Mouse (Mus musculus): ENCODE measurements around the gene Ahcyl2. TPM values are rescaled to one million over a fixed set of nuclear protein-coding genes. Genes with fewer than 3 reads are reported as not detected.

Gene Ahcyl2
- total and polyA plus RNA-seq, 3 experiments: 50.0 to 204 (median 184) TPM

- no peaks in the 10 kb centered on the region for H3K9me3 ChIP-seq (replicated peaks; ENCODE audit: low read length)
- DNase-seq (ENCODE audit: extremely low read depth): no peak
- in situ Hi-C loops (cut with MboI; ENCODE audit: low pct_ligation_motif_present, low pct_unique_long_range_greater_than_20kb, low sequenced_read_pairs): no loop called here
- no peaks in the 10 kb centered on the region for H3K27me3 ChIP-seq (replicated peaks)
- H3K79me2 ChIP-seq (replicated peaks; ENCODE audit: control insufficient read depth, extremely low read depth, insufficient read depth, poor library complexity, severe bottlenecking): no peaks in the 10 kb centered on the region
- H3K4me3 ChIP-seq (replicated peaks in 1 of 3; ENCODE audit: low read depth in 2 of 3, low read length in 2 of 3, poor library complexity in 1 of 3): no peak overlapping the region
- no peak for TF ChIP-seq CHD1 (IDR thresholded peaks at IDR 0.05; ENCODE audit: low read depth, low read length)
- TF ChIP-seq MEF2A (IDR thresholded peaks at IDR 0.05; ENCODE audit: borderline replicate concordance, low read depth, low read length): no peak
- no peak for TF ChIP-seq CHD2 (IDR thresholded peaks at IDR 0.05; ENCODE audit: low read length)
- TF ChIP-seq EP300 (IDR thresholded peaks at IDR 0.05; ENCODE audit: low read length): no peak
- no peak for TF ChIP-seq MAFK (IDR thresholded peaks at IDR 0.05; ENCODE audit: insufficient replicate concordance, low read length)
- no peak for TF ChIP-seq IRF4 (IDR thresholded peaks at IDR 0.05; ENCODE audit: low read depth, low read length)
- no peak for TF ChIP-seq JUND (conservative IDR thresholded peaks at IDR 0.05; ENCODE audit: low read depth, low read length)
- no peak for TF ChIP-seq MXI1 (IDR thresholded peaks at IDR 0.05; ENCODE audit: low read depth, low read length)
- no peak for TF ChIP-seq ZC3H11A (IDR thresholded peaks at IDR 0.05; ENCODE audit: low read depth, low read length)
- no peak for TF ChIP-seq TCF12 (IDR thresholded peaks at IDR 0.05; ENCODE audit: low read depth, low read length)
- TF ChIP-seq GABPA (IDR thresholded peaks at IDR 0.05; ENCODE audit: insufficient replicate concordance, low read depth, low read length): no peak
- TF ChIP-seq POLR2A (IDR thresholded peaks at IDR 0.05; ENCODE audit: low read depth, low read length): no peak
- TF ChIP-seq E2F4 (IDR thresholded peaks at IDR 0.05; ENCODE audit: insufficient replicate concordance, low read depth, low read length): no peak
- TF ChIP-seq PAX5 (IDR thresholded peaks at IDR 0.05; ENCODE audit: low read length): no peak
- no peak overlapping the region for H3K4me2 ChIP-seq (ENCODE audit: insufficient read depth, low read depth, poor library complexity, severe bottlenecking)
- H3K27ac ChIP-seq (ENCODE audit: insufficient read depth, low read depth): no peak overlapping the region
- peaks cover 0 to 3% of the 10 kb centered on the region in 2 experiments for H3K36me3 ChIP-seq (replicated peaks in 1 of 2; ENCODE audit: control insufficient read depth in 1 of 2, insufficient read depth in 1 of 2, low read length in 1 of 2)
- dilution Hi-C loops (cut with MboI; ENCODE audit: extremely low pct_ligation_motif_present, extremely low pct_unique_long_range_greater_than_20kb, low sequenced_read_pairs): no loop called here
- H3K4me1 ChIP-seq (ENCODE audit: control insufficient read depth in 1 of 2, insufficient read depth in 2 of 2): peaks cover 0 to 3% of the 10 kb centered on the region in 2 experiments; a peak in 1 of 4 replicates
- H3K9ac ChIP-seq (ENCODE audit: insufficient read depth, low read depth): no peak overlapping the region
These were observed 188.9 kb downstream of the Ahcyl2 start for GRCm38 (mm10) chr6:29956749-29957148.

GRCm38 (mm10) chr6:29958669-29959068 lies 190.9 kb downstream of the Ahcyl2 start:
- H3K4me3 ChIP-seq (replicated peaks in 1 of 3; ENCODE audit: low read depth in 2 of 3, low read length in 2 of 3, poor library complexity in 1 of 3): no peak overlapping the region
- H3K4me2 ChIP-seq (ENCODE audit: insufficient read depth, low read depth, poor library complexity, severe bottlenecking): no peak overlapping the region
- H3K9me3 ChIP-seq (replicated peaks; ENCODE audit: low read length): no peaks in the 10 kb centered on the region
- H3K36me3 ChIP-seq (replicated peaks in 1 of 2; ENCODE audit: control insufficient read depth in 1 of 2, insufficient read depth in 1 of 2, low read length in 1 of 2): peaks cover 0 to 3% of the 10 kb centered on the region in 2 experiments
- dilution Hi-C loops (cut with MboI; ENCODE audit: extremely low pct_ligation_motif_present, extremely low pct_unique_long_range_greater_than_20kb, low sequenced_read_pairs): no loop called here
- no peaks in the 10 kb centered on the region for H3K27me3 ChIP-seq (replicated peaks)
- in situ Hi-C loops (cut with MboI; ENCODE audit: low pct_ligation_motif_present, low pct_unique_long_range_greater_than_20kb, low sequenced_read_pairs): no loop called here
- peaks cover 0 to 3% of the 10 kb centered on the region in 2 experiments; a peak in 1 of 4 replicates for H3K4me1 ChIP-seq (ENCODE audit: control insufficient read depth in 1 of 2, insufficient read depth in 2 of 2)
- no peak overlapping the region for H3K9ac ChIP-seq (ENCODE audit: insufficient read depth, low read depth)
- DNase-seq (ENCODE audit: extremely low read depth): no peak
- H3K79me2 ChIP-seq (replicated peaks; ENCODE audit: control insufficient read depth, extremely low read depth, insufficient read depth, poor library complexity, severe bottlenecking): no peaks in the 10 kb centered on the region
- no peak for TF ChIP-seq HCFC1 (IDR thresholded peaks at IDR 0.05; ENCODE audit: low read depth, low read length)
- TF ChIP-seq PAX5 (IDR thresholded peaks at IDR 0.05; ENCODE audit: low read length): no peak
- H3K27ac ChIP-seq (ENCODE audit: insufficient read depth, low read depth): no peak overlapping the region

Data from CH12.LX (cell line).